Mouse (Mus musculus): ENCODE measurements around the gene Hsd17b7.
A peak's percentile ranks its signal among the peaks of the same experiment; 100 is the strongest.
"Not testable (repeated sequence)": the region's sequence is repeated elsewhere in the genome, so short reads cannot be mapped to it uniquely, and the experiment has no call there.

Hsd17b7 gene

DNA sequence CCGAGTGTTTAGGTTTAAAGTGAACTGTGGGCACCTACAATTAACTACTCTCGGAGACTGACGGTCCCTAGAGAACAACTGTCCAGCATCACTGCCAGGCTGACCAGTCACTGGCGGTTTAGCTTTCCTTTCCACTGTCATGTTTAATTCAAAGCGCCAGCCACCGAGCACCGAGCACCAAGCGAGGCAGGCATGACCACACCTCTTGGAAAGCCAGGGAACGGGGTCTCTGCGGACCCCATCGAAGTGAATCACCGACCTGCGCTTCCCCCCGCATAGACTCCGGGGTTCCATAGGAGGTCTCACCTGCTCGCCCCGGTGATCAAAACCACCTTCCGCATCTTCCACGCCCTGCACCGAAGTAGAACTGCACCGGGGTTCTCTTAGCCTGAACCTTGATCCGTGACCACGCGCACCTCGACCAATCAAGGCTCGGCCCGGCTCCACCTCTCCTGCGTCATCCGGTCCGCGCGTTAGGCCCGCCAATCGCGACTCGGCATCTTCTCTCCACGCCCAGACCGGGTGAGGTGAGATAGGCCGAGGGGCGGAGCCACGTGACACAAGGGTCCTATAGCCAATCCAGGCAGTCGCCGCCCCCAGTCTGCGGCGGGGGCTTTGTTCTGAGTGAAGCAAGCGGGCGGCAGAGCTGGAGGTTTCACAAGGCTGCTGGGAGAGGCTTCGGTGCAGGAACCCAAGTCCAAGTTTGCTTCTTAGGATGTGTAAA lies at the start of gene Hsd17b7:
Hsd17b7 (minus strand) TSS at position 450 of the 724 bp plus-strand sequence.
- DNase-seq, result peak; percentile 100

DNA sequence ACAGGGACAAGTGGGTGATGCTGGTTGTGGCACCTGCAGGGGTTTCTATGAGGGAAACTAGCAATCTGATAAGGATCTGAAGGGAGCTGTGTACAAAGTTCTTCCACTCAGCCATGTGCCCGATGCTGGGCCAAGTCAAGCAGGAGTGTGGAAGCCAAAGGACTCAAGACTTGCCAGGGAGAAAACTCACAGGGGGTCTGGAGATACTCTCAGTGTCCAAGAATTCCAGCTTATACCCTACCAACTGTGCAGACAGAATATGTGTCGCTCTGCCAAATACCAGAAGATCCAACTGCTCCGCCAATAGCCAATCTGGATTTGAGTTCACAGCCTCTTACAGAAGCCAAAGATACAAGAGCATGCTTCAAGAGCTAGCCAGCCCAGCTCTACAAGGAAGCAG lies 45.7 kb upstream of the Hsd17b7 start:
- DNase-seq, result no peak

- peak; percentile 74 for DNase-seq
These were observed 41.9 kb upstream of the Hsd17b7 start for GRCm38 (mm10) chr1:170010716-170011505.

DNA sequence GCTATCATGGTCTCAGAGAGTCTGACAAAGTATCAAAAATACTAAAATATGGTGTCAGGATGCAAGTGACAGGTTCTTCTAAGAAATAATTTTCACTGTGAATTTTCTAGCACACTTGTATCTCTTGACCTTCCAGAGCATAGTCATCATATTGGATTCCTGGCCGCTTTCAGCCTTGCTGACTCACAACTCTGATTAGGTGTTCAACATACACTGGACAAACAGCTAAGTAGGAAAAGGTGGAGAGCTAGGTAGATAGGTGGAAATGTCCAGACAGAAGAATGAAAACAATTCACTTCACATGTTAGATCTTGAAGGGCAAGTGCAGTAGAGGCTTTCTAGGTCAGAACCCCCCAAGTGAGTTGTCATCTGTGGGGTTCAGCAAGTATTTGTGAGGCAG lies 40.3 kb upstream of the Hsd17b7 start:
- DNase-seq, result no peak

- DNase-seq, result no peak
These were observed 39.6 kb upstream of the Hsd17b7 start for GRCm38 (mm10) chr1:170008432-170009220.

- peak; percentile 88 for DNase-seq
These were observed 37.5 kb upstream of the Hsd17b7 start for GRCm38 (mm10) chr1:170006516-170006915.

DNA sequence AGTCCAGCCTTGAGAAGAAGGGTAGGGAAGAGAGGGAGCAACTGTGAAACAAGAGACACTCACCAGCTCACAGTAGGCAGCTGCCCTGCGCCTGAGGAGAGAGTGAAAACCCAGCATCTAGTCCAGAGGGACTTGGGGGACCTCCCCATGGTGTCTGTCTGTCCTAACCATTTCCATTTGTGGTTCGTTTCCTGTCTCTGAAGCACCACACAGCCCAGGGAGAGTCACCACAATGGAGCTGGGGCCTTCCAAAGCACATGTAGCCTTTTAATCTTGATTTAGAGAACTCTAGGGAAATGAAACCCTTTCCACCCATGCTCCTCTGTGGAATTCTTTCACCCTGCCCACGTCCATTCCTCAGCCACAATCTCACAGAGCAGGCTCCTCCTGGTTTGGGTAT lies 36.3 kb upstream of the Hsd17b7 start:
- DNase-seq, result no peak

DNA sequence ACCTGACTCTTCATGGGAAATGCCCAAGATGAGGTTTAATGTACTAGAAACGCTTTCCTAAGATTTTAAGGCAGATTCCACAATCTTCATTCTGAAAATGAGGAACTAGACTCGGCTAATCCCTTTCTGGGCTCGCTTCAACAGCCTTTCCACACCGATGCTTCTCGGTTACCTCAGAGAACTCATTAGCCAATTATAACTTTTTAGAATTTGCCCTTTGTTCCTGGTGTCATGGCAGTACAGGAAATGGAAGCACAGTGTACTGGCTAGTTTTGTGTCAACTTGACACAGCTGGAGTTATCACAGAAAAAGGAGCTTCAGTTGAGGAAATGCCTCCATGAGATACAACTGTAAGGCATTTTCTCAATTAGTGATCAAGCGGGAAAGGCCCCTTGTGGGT lies 24.9 kb upstream of the Hsd17b7 start:
- DNase-seq, result not testable (repeated sequence)

DNA sequence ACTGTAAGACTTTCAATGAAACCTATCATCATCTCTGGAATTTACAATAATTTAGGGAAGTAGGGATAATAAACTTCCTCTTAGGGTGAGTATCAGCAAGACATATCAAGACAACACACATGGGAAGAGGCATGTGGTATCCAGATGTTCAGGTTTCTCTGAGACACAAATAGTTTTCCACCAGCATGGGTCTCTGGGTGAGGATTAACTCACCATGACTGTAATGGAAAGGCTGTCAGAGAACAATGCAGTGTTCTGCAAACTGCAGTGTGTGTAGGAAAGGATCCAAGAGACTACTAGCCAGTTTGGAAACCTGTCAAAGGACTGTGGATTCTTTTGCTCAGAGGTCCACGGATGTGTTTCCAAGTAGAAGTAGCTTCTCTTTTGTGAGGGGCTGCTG lies 17.1 kb upstream of the Hsd17b7 start:
- no peak for DNase-seq

DNA sequence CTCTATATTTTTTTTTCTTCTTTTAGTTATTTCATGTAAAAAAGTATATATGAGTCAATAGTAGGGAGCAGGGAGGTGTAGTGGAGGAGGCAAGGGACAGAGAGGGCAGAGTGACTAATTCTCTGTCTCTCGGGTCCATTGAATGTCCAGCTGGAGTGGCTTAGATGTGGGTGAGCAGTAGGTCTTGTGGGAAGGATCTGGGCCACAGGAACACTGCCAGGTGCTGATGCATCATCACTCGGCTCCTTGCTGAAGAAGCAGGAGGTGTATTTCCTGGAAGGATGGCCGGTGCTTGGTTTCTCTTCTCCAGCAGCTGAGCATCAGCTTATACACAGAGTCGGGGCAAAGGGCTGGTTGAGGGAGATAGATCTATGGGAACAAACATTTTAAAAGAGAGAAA lies 8.6 kb upstream of the Hsd17b7 start:
- no peak for DNase-seq

DNA sequence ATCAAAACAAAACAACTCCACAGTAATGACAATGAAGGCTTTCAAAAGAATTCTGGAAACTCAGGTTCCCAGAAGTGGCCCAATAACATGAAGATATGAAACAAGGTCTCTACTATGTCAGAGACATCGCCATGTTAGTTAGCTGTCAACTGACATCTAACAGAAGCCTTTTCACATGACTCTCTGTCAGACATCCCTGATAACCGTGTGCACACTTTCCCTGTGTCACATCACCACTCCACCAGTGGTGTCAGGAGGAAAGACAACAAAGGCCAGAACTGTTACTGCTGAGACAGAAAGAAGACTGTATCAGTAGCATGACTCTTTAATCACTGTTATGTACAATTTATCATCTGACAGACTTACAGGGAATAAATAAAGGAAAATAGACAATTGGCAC lies 3.0 kb upstream of the Hsd17b7 start:
- DNase-seq, result no peak

- no peak for DNase-seq
These were observed 1.9 kb upstream of the Hsd17b7 start for GRCm38 (mm10) chr1:169970936-169971335.

GRCm38 (mm10) chr1:169969516-169969886 lies 460 bp upstream of the Hsd17b7 start:
- DNase-seq, result no peak

DNA sequence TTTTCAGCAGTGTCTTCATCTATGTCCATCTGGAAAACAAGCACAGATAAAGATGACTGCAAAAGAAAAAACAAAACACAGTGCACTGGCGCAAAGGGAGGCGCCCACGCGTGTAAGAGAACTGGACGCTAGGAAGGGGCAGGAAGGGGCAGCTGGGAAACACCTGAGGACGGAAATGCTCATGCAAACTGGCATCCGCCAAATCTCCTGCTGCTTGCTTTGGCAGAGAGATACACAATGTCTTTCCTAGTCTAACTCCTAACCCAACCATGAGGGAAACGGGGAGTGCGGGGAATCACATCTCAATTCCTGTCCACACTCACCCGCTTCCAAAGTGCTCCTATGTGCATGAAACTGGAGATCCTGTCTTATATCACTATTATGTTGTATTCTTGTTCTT lies 15.9 kb downstream of the Hsd17b7 start:
- no peak for DNase-seq

GRCm38 (mm10) chr1:169952636-169953035 lies 16.4 kb downstream of the Hsd17b7 start:
- DNase-seq, result no peak

GRCm38 (mm10) chr1:169951561-169951960 lies 17.5 kb downstream of the Hsd17b7 start:
- no peak for DNase-seq

DNA sequence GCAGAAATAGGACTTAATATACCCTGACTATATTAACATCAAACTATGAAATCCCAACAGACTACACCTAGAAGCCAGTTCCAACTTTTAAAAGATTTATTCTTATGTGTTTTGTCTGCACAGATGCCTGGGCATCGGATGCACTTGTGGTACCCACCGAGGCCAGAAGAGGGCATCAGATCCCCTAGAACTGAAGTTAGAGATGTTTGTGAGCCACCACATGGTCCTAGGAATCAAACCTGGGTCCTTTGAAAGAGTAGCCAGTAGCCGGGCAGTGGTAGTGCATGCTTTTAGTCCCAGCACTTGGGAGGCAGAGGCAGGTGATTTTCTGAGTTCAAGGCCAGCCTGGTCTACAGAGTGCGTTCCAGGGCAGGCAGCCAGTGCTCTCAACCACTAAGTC lies 18.4 kb downstream of the Hsd17b7 start:
- peak; percentile 19 for DNase-seq

- no peak for DNase-seq
These were observed 19.1 kb downstream of the Hsd17b7 start for GRCm38 (mm10) chr1:169949981-169950380.

GRCm38 (mm10) chr1:169948866-169949265 lies 20.2 kb downstream of the Hsd17b7 start:
- DNase-seq, result no peak

DNA sequence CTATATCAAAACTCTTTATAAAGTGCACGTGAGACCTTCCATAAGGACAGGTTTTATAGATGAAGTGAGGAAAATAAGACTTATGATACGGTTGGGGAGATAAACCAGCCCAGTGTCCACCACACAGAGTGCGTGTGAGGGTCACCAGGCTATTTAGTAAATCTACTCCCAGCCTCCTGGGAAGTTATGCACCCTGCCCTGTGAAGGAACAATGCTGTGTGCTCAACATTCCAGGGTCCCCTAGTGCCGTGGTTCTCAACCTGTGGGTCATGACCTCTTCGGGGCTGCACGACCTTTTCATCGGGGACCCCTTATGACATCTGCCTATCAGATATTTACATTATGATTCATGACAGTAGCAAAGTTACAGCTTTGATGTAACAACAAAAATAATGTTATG lies 20.8 kb downstream of the Hsd17b7 start:
- no peak for DNase-seq

- no peak for DNase-seq
These were observed 21.4 kb downstream of the Hsd17b7 start for GRCm38 (mm10) chr1:169947654-169948053.

GRCm38 (mm10) chr1:169946004-169946403 lies 23.0 kb downstream of the Hsd17b7 start:
- no peak for DNase-seq

DNA sequence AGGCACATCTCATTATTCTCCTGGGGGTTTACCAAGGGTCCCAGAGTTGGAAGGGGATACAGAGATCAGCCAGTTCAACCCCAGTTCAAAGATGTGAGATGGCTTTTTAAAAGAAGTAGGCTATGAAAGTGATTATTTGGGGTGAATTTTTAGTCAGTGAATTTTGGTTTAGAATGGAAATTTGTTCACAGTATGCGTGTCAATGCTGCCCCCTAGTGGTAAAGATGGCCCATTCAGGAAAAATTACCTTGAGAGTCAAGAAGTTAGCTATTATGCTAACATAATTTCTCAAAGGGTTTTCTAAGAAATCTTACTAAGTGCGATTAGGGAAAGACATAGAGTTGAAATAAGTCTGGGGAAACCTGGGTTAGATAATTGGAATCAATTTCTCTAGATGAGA lies 29.7 kb downstream of the Hsd17b7 start:
- peak; percentile 73 for DNase-seq

Measured in lung, postnatal 36 days (tissue).